Mouse (Mus musculus) MEL (cell line): ENCODE data around the gene Mmd.

Source experiments
- EP300 ChIP-seq, 2 experiments: IDR thresholded peaks; 2 replicates each; pipeline ENCODE4 v1.6.1; 2011; ENCODE audit warnings: improper control_type of control experiment in 2 of 2, low read length in 2 of 2, low read depth in 1 of 2, mild to moderate bottlenecking in 1 of 2
- GATA1 ChIP-seq: IDR thresholded peaks from 2 replicates; pipeline ENCODE4 v1.6.1; 2011; ENCODE audit warnings: low read depth, low read length, improper control_type of control experiment
- ZC3H11A ChIP-seq: IDR thresholded peaks from 2 replicates; pipeline ENCODE4 v1.6.1; 2012; ENCODE audit warnings: low read depth, mild to moderate bottlenecking, inconsistent platforms, low read length, improper control_type of control experiment

- no peak for TF ChIP-seq ZC3H11A
- no peak for TF ChIP-seq GATA1
- TF ChIP-seq EP300 (IDR thresholded peaks at IDR 0.05; ENCODE audit: low read depth in 1 of 2, low read length in 2 of 2): no peak
These were observed 16.3 kb downstream of the Mmd start for GRCm38 (mm10) chr11:90265581-90265980.
